Mouse (Mus musculus): ENCODE measurements around the gene Ncdn.

Gene Ncdn

GRCm38 (mm10) chr4:126732531-126733380, 20.5 kb downstream of the Ncdn start:
- in situ Hi-C loops (cut with MboI, MseI): loop anchor here (5.0 kb wide), 1 partner anchor 125 kb away; the partner anchor contains the start of gene 5730409E04Rik

GRCm38 (mm10) chr4:126732111-126732510, 21.1 kb downstream of the Ncdn start:
- in situ Hi-C loops (cut with MboI, MseI): loop anchor here (5.0 kb wide), 1 partner anchor 125 kb away; the partner anchor contains the start of gene 5730409E04Rik

- in situ Hi-C loops (cut with MboI, MseI): no loop called here
Observed at GRCm38 (mm10) chr4:126707439-126707826, 45.8 kb downstream of the Ncdn start.

- in situ Hi-C loops (cut with MboI, MseI): no loop called here
Observed at GRCm38 (mm10) chr4:126706630-126707438, 46.4 kb downstream of the Ncdn start.

- in situ Hi-C loops (cut with MboI, MseI): no loop called here
Observed at GRCm38 (mm10) chr4:126696908-126697307, 56.3 kb downstream of the Ncdn start.

Measured in T-helper 2 cell (primary cell).